Mouse (Mus musculus) embryonic facial prominence, embryonic 10.5 days (tissue): ENCODE results near the gene Lpp. TPM values are rescaled to one million over a fixed set of nuclear protein-coding genes. Genes with fewer than 3 reads are reported as not detected.

Source experiments
- DNase-seq: peaks from one replicate; pipeline ENCODE4 v3.0.0-alpha.2; 2017; ENCODE audit warnings: low spot score
- H3K27ac ChIP-seq: fragments of 300-500 bp; sonication (generic); replicated peaks from 2 replicates; pipeline ENCODE4 v1.5.1; 2016; ENCODE audit warnings: mild to moderate bottlenecking
- H3K27me3 ChIP-seq: fragments of 300-500 bp; sonication (generic); replicated peaks from 2 replicates; pipeline ENCODE4 v1.6.1; 2016; ENCODE audit warnings: low read depth, mild to moderate bottlenecking; ENCODE audit not compliant: poor library complexity, severe bottlenecking
- H3K36me3 ChIP-seq: fragments of 300-500 bp; sonication (generic); replicated peaks from 2 replicates; pipeline ENCODE4 v1.6.1; 2016; ENCODE audit warnings: mild to moderate bottlenecking, moderate library complexity
- H3K4me1 ChIP-seq: fragments of 300-500 bp; sonication (generic); 2 replicates; pipeline ENCODE4 v1.6.1; 2016
- H3K4me3 ChIP-seq: fragments of 300-500 bp; sonication (generic); 2 replicates; pipeline ENCODE4 v1.5.1; 2016; ENCODE audit warnings: mild to moderate bottlenecking, moderate library complexity
- H3K9me3 ChIP-seq: fragments of 300-500 bp; sonication (generic); 2 replicates; pipeline ENCODE4 v1.6.1; 2016; ENCODE audit warnings: mild to moderate bottlenecking
- WGBS: fragments of 180-500 bp; shearing (Covaris S2); methylation state at CpG from one replicate; pipeline ENCODE4 v1.1.7; 2016; 5-methylcytosine and 5-hydroxymethylcytosine counted together
- polyA plus RNA-seq: library from polyadenylated mRNA; unstranded; fragments of >200 nt; fragmentation: Nextera tagmentation; extraction: Ambion mirVana; gene quantifications from 2 replicates; pipeline ENCODE4 v1.2.1, GENCODE M21; 2016

Lpp gene
- polyA plus RNA-seq, 1 experiment from 2014 or later: 43.5 TPM

DNA sequence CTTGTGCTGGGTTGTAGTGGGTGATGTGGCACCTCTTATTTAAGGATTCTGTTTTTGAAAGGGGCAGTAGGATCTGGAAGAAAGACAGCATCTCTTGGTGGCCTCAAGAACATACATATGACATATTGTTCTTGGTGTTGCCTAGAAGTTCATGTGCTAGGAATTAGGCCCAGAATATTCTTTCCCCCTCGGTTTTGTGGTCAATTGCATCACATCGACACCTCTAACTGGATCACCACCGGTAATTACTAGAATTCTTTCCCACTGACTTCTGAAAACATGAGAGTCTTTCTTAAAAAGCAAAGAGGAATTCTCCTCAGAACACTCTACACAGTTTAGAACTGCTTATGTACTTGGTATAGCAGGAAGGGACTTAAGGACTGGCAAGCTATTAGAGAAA is 34.3 kb downstream of the Lpp start:
- 87% methylated on average over 3 of the region's 3 CpGs for WGBS
- H3K4me1 ChIP-seq: peaks cover 63% of the 10 kb centered on the region
- H3K9me3 ChIP-seq: no peaks in the 10 kb centered on the region
- no peak overlapping the region for H3K4me3 ChIP-seq
- no peaks in the 10 kb centered on the region for H3K36me3 ChIP-seq
- no peak for DNase-seq
- H3K27me3 ChIP-seq: no peaks in the 10 kb centered on the region
- H3K27ac ChIP-seq: no peak overlapping the region

DNA sequence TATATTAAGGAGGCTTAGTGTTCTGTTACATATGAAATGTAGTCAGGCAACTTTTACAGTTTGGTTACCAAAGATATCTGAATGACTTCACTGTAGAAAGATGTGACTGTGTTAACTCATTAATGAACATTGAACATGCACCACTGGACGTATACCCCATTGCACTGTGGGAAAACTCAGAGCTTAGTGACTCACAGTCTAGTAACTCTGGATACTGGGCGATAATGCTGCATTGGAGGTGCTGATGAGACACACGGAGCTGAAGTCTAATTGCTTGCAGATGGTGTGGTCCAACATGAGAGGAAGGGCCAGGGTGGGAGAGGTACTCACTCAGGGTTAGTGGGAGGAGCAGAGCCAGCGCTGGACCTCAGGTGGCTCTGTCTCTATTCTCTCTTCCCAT is 34.7 kb downstream of the Lpp start:
- Histone ChIP-seq H3K4me1 (peaks cover 58% of the 10 kb centered on the region), H3K27me3 (no peaks in the 10 kb centered on the region), H3K4me3 (no peak overlapping the region), H3K27ac (no peak overlapping the region), H3K9me3 (no peaks in the 10 kb centered on the region), H3K36me3 (no peaks in the 10 kb centered on the region)
- WGBS: 54% methylated on average over 4 of the region's 4 CpGs
- DNase-seq: no peak

DNA sequence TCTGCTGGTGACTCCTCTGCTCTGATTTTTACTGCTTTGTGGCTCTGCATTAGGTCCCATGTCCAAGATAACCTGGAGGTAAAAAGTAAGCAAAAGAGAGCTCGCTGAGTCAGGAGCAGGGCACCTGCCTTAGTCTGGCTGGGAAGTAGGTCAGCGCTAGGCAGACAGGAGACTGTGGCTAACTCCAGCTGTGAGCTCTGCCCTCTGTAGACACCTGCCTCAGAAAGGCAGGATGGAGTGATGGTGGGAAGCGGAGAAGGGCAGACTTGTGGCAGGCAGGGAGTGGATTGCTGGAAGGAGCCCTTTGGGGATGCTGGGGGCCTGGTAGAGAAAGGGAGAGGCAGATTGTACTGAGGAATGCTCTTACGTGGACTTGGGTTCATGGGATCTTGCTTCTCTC is 35.4 kb downstream of the Lpp start:
- no peaks in the 10 kb centered on the region for H3K36me3 ChIP-seq
- H3K9me3 ChIP-seq: no peaks in the 10 kb centered on the region
- no peak overlapping the region; the same call in 1 of the 2 replicates for H3K27ac ChIP-seq
- H3K4me1 ChIP-seq: peaks cover 58% of the 10 kb centered on the region
- no peaks in the 10 kb centered on the region for H3K27me3 ChIP-seq
- DNase-seq: no peak
- 79% methylated on average over 4 of the region's 4 CpGs for WGBS
- no peak overlapping the region for H3K4me3 ChIP-seq

DNA sequence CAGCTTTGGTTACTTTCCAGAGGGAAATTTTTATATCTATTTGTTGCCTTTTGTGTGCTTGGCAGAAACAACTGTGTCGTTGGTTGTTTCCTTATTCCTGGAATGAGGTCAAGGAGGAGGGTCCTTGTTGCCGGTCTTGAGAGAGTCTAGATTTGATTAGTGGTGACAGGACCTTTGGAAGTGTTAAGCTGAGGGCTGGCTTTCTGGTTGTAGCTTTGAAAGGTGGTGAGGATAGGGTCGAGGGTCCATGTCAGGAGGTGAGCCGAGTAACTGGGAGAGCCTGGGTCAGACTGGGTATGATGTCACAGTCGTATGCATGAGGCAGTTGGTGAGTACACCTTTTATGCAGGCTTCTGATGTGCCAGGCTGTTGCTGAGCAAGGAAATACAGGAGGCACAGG is 36.4 kb downstream of the Lpp start:
- 53% methylated on average over 5 of the region's 5 CpGs for WGBS
- no peak overlapping the region for H3K27ac ChIP-seq

DNA sequence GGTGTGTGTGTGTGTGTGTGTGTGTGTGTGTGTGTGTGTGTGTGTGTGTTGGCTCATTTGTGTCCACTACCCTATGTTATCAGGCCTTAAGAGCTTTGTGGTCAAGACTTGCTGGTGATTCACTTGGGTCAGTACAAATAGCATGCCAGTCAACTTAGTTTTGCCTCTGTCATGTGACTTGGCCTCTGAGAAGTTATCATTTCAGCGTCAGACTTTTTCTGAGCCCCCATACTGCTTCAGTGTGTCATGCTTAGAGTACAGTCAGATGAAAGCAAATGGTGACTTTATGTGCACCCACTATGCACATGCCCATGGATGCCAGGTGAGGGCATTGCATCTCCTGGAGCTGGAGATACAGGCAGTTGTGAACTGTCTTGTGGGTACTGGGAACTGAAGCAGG is 38.5 kb downstream of the Lpp start:
- no peaks in the 10 kb centered on the region for H3K36me3 ChIP-seq
- no peak for DNase-seq
- 87% methylated on average over 1 of the region's 1 CpGs for WGBS

More for the DNA sequence above, 36.4 kb downstream of the Lpp start:
- no peak overlapping the region for H3K4me3 ChIP-seq
- no peaks in the 10 kb centered on the region for H3K27me3 ChIP-seq
- peaks cover 58% of the 10 kb centered on the region for H3K4me1 ChIP-seq
- H3K36me3 ChIP-seq: no peaks in the 10 kb centered on the region
- no peak for DNase-seq
- H3K9me3 ChIP-seq: no peaks in the 10 kb centered on the region

DNA sequence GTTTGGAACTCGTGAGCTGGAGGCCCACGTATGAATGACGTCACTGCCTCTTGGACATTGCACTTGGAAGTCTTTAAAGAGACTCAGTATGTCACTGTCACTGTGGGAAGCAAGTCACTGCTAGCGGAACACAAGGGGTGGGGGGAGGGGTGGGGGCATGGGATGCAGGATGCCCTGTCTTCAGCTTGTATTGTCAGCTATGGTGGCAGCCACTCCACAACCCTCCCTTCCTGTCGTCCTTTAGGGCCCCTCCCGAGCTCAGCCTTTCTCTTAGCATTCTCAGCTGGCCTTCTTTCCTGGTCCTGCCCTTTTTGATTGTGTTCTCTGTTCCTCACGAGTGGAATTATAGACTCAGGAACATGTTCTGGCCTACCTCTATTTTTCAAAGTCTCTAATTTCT is 40.3 kb downstream of the Lpp start:
- WGBS: 54% methylated on average over 7 of the region's 7 CpGs
- Histone ChIP-seq H3K4me3 (no peak overlapping the region), H3K9me3 (no peaks in the 10 kb centered on the region), H3K27ac (no peak overlapping the region), H3K36me3 (no peaks in the 10 kb centered on the region), H3K4me1 (peaks cover 44% of the 10 kb centered on the region), H3K27me3 (no peaks in the 10 kb centered on the region)
- no peak for DNase-seq

More for the DNA sequence above, 38.5 kb downstream of the Lpp start:
- no peaks in the 10 kb centered on the region for H3K27me3 ChIP-seq
- no peak overlapping the region for H3K27ac ChIP-seq
- peaks cover 60% of the 10 kb centered on the region for H3K4me1 ChIP-seq
- H3K9me3 ChIP-seq: no peaks in the 10 kb centered on the region
- no peak overlapping the region for H3K4me3 ChIP-seq

DNA sequence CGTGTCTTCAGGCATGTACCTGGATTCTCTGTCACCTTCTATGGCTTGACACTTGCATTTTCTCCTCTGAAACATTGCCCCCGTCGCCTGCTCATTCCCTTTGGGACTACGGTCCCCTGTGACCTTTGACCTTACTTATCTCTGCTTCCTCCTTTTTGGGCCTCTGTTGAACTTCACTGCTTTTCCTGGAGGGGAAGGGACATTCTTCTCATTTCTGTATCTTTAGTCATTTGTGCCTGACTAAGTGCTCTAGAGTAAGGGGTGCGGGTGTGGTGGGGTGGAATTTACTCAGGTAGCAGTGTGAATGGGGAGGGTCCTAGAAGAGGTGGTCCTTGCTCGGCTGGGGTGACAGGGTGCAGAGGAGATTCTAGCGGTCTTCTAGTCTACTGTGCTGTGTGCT is 40.7 kb downstream of the Lpp start:
- Histone ChIP-seq H3K27me3 (no peaks in the 10 kb centered on the region), H3K4me1 (peaks cover 44% of the 10 kb centered on the region), H3K27ac (0 out of 2 replicates have a peak overlapping the region, but pooled peaks have one; percentile 3), H3K36me3 (no peaks in the 10 kb centered on the region), H3K4me3 (no peak overlapping the region), H3K9me3 (no peaks in the 10 kb centered on the region)
- 57% methylated on average over 7 of the region's 7 CpGs for WGBS
- no peak for DNase-seq

DNA sequence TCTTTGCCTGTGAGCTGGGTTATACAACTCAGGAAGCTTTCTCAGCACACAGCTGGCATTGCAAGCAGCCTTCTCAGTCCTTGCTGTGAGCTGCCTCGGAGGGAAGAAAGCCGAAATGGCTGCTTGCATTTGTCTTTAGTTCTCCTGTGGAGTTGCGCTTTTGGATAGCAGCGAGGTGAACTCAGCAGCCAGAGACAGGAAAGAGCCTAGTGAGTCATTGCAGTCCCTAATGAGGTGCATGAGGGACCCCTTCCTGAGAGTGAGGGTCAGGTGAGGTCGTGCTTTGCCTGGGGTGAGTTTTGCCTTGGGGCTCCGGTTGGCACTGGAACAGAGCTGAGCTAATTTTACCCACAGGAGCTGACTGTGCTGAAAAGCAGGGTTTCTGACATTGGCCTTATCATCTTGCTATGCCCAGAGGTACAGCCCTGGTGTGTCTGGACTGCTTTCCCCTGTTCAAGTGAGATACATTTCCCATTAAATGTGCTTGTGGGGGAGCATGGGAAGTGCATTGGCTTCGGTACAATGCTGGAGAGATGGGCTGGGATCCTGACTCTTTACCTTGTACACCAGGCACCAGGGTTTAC is 41.3 kb downstream of the Lpp start:
- DNase-seq: no peak
- Histone ChIP-seq H3K27ac (0 out of 2 replicates have a peak overlapping the region, but pooled peaks have one; percentile 3), H3K4me3 (no peak overlapping the region), H3K9me3 (no peaks in the 10 kb centered on the region), H3K27me3 (no peaks in the 10 kb centered on the region), H3K36me3 (no peaks in the 10 kb centered on the region), H3K4me1 (peaks cover 44% of the 10 kb centered on the region)
- WGBS: 43% methylated on average over 7 of the region's 7 CpGs

DNA sequence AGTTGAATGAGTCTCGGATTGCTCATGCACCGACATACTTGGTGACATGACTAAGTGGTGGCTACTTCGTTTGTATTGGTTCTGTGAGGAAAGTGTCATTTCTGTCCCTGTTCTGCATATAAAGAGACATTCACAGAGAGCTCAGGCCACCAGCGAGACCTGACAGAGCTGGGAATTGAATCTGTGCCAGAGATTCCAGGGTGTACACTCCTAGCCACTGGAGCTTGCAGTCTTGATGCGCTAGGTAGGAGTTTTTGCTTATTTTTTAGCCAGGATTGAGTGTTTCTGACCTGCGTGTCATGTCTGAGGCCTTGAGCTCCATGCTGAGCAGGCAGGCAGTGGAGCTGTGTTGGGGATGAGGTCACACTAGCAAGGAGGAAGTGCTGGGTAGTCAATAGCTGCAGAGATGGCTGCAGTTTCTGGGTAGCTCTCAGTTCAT is 41.8 kb downstream of the Lpp start:
- no peak for DNase-seq
- H3K4me3 ChIP-seq: no peak overlapping the region
- H3K9me3 ChIP-seq: no peaks in the 10 kb centered on the region
- 0 out of 2 replicates have a peak overlapping the region, but pooled peaks have one; percentile 19 for H3K27ac ChIP-seq
- peaks cover 43% of the 10 kb centered on the region for H3K4me1 ChIP-seq
- no peaks in the 10 kb centered on the region for H3K27me3 ChIP-seq
- no peaks in the 10 kb centered on the region for H3K36me3 ChIP-seq
- 81% methylated on average over 6 of the region's 6 CpGs for WGBS

DNA sequence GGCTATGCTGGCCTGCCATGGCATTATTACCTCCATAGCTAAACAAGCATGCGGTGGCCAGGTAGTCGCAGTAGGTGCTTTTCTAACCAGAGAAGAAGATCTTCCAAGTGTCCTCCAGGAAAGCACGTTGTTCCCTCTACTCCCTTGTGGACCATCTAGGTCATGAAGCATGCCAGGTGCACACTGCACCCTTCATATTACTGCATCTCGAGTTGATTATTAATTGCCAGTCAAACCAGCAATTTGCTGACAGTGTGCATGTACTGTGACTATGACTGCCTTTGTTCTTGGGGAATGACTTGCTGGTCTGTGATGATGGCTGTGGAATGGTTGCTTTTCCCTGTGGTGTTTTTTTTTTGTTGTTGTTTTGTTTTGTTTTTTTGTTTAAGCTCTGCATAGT is 45.1 kb downstream of the Lpp start:
- Histone ChIP-seq H3K4me1 (peaks cover 58% of the 10 kb centered on the region), H3K27me3 (no peaks in the 10 kb centered on the region)
- WGBS: 88% methylated on average over 4 of the region's 4 CpGs

DNA sequence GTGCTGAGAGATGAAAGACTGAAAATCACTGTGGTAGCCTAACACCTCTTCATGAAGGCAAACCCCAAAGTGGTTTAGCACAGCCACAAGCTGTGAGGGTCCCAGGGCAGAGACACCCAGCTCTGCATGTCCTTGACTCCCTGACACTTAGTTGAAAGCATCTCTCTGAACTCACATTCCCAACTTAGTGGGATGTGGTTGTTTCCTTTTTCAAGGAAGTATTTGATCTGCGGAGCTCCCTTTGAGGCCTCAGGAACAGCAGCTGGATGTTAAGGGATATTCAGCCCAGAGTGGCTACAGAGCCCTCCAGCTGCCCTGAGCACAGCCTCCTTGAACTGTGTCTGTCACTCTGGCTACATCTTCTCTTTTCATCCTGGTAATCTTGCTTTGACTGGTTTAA is 48.0 kb downstream of the Lpp start:
- Histone ChIP-seq H3K36me3 (peaks cover 8% of the 10 kb centered on the region), H3K27ac (no peak overlapping the region), H3K4me1 (peaks cover 51% of the 10 kb centered on the region), H3K27me3 (no peaks in the 10 kb centered on the region), H3K4me3 (no peak overlapping the region), H3K9me3 (no peaks in the 10 kb centered on the region)
- WGBS: 47% methylated on average over 1 of the region's 1 CpGs
- no peak for DNase-seq

More for the DNA sequence above, 45.1 kb downstream of the Lpp start:
- DNase-seq: no peak
- no peaks in the 10 kb centered on the region; the same call in 1 of the 2 replicates for H3K36me3 ChIP-seq
- H3K9me3 ChIP-seq: no peaks in the 10 kb centered on the region
- no peak overlapping the region for H3K4me3 ChIP-seq
- H3K27ac ChIP-seq: no peak overlapping the region

DNA sequence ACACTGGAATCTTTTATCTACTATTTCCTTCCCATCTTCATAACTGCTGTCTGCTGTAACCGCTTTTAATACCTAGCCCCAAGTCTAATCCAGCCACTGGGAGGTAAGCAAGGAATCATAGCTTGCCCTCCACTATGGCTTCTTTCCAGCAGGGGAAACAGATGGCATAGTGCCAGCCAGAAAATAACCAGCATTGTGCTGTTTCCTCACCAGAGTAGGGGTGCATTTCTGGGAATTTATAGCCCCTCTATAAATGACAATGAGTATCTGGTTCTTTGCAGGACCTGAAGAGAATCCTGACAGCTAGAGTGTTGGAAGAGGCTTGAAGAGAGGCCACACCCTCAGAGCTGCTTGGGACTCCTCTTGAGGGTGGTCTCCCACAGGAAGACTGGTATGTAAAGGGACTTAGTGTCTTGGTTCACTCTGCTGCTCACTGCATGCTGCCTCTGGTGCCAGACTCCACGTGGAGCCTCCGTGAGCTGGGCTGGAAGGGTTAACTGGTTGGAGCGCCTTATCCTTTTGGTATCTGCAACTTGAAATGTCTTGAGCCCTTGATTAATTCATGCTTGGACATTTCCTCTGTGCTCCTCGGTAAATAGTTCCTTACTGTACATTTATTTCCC is 49.3 kb downstream of the Lpp start:
- WGBS: 67% methylated on average over 5 of the region's 5 CpGs
- H3K27me3 ChIP-seq: no peaks in the 10 kb centered on the region
- peak overlapping the region; percentile 57 for H3K27ac ChIP-seq

DNA sequence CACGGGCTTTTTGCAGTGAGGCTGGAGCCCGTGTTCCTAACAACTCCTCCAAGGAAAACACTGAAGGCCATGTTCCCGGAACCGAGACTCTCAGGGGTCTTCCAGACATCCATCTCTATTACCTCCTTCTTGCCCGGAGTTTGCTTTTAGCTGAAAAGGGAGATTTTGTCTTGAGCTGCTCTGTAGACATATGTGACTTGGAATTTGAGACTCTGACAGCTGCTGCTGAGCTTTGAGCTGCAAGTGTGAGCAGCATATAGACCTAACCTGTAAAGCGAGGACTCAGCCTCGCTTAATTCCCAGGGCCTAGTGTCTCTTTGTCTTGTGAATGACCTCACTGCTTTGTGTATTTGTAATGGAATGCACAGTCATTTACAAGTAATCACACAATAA is 49.8 kb downstream of the Lpp start:
- DNase-seq: no peak
- Histone ChIP-seq H3K27me3 (no peaks in the 10 kb centered on the region), H3K4me1 (peaks cover 58% of the 10 kb centered on the region), H3K36me3 (peaks cover 10% of the 10 kb centered on the region), H3K9me3 (no peaks in the 10 kb centered on the region), H3K27ac (0 out of 2 replicates have a peak overlapping the region, but pooled peaks have one; percentile 66), H3K4me3 (no peak overlapping the region)
- WGBS: 51% methylated on average over 7 of the region's 7 CpGs

More for the DNA sequence above, 49.3 kb downstream of the Lpp start:
- Histone ChIP-seq H3K4me1 (peaks cover 53% of the 10 kb centered on the region), H3K4me3 (no peak overlapping the region), H3K36me3 (peaks cover 10% of the 10 kb centered on the region), H3K9me3 (no peaks in the 10 kb centered on the region)
- DNase-seq: no peak
